ENCODE assay signal across 19 mouse cellular contexts in genomic region chr4:140775876-140776275, GRCm38 (mm10). TPM values are rescaled to one million over a fixed set of nuclear protein-coding genes. Genes with fewer than 3 reads are reported as not detected.
DNase-seq lines count a peak whose midpoint lies in the region; ATAC-seq lines count a peak whose summit lies in the region.
"Had no signal": no experiment of that assay in that cellular context is flagged by ENCODE, and none has a peak within 500 bp of the region (broad histone marks: within the 10 kb centered on the region; RNA-seq: fewer than 3 reads in every experiment).

No protein-coding gene starts in this region.

- no peaks in the 10 kb centered on the region for H3K9me3 ChIP-seq in forebrain, embryonic 15.5 days
- H3K9me3 ChIP-seq: embryonic facial prominence, embryonic 10.5 days; forebrain, embryonic 13.5 days; heart, embryonic 13.5 days; hindbrain, embryonic 15.5 days had no signal

- no peaks in the 10 kb centered on the region for H3K27me3 ChIP-seq in forebrain, embryonic 15.5 days
- H3K27me3 ChIP-seq: forebrain, embryonic 13.5 days; hindbrain, embryonic 15.5 days had no signal

- H3K4me1 ChIP-seq in forebrain, embryonic 15.5 days: no peaks in the 10 kb centered on the region
- H3K4me1 ChIP-seq: forebrain, embryonic 13.5 days; hindbrain, embryonic 15.5 days had no signal

- peak; percentile 26 for DNase-seq in brain, adult 2 months (ENCODE audit: low read depth, low spot score)
- DNase-seq in thymus, adult 18-20 months: peak; percentile 63 to 74
- peak; percentile 80 for DNase-seq in thymus, postnatal 14 days
- DNase-seq in kidney, adult 8-10 months: no peak
- DNase-seq in ovary, postnatal 36 days (ENCODE audit: low spot score): no peak
- DNase-seq: adrenal gland, postnatal 10 days; cerebellum, adult 11-12 months; cerebellum, adult 9-11 months; gastrocnemius, adult 2 months; gastrocnemius, postnatal 25 days; heart, postnatal 36 days had no signal

- H3K4me2 ChIP-seq in forebrain, embryonic 15.5 days (replicated peaks): no peak overlapping the region
- H3K4me2 ChIP-seq: forebrain, embryonic 13.5 days; heart, embryonic 13.5 days; hindbrain, embryonic 15.5 days had no signal

- H3K4me3 ChIP-seq in forebrain, embryonic 15.5 days: no peak overlapping the region
- H3K4me3 ChIP-seq: embryonic facial prominence, embryonic 10.5 days; forebrain, embryonic 13.5 days; gastrocnemius, adult 2 months; heart, embryonic 13.5 days; hindbrain, embryonic 15.5 days had no signal

- H3K27ac ChIP-seq in forebrain, embryonic 15.5 days (replicated peaks): no peak overlapping the region
- H3K27ac ChIP-seq: embryonic facial prominence, embryonic 10.5 days; forebrain, embryonic 13.5 days; gastrocnemius, adult 2 months; heart, embryonic 13.5 days; hindbrain, embryonic 15.5 days had no signal

- H3K36me3 ChIP-seq in forebrain, embryonic 15.5 days: no peaks in the 10 kb centered on the region
- H3K36me3 ChIP-seq: embryonic facial prominence, embryonic 10.5 days; heart, embryonic 13.5 days; hindbrain, embryonic 15.5 days had no signal

- 88% methylated on average over 10 of the region's 10 CpGs for WGBS in forebrain, embryonic 15.5 days

- H3K9ac ChIP-seq in forebrain, embryonic 15.5 days (replicated peaks): no peak overlapping the region
- H3K9ac ChIP-seq: forebrain, embryonic 13.5 days; heart, embryonic 13.5 days; hindbrain, embryonic 15.5 days had no signal

- ATAC-seq in forebrain, embryonic 15.5 days (replicated peaks): no peak
- ATAC-seq: forebrain, embryonic 13.5 days had no signal

RNA-seq across cellular contexts. Expression of gene Padi4, which starts 1.8 kb away (rescaled TPM):
- 0.06 TPM in 1 of 2 replicates, not detected in the other for polyA plus RNA-seq in forebrain, embryonic 15.5 days (2015; fragmentation: Nextera tagmentation; extraction: Ambion mirVana)

RNA-seq across cellular contexts. Expression of gene Padi6, which starts 33.4 kb away (rescaled TPM):
- polyA plus RNA-seq in forebrain, embryonic 15.5 days (2015; fragmentation: Nextera tagmentation; extraction: Ambion mirVana): 0.06 and 0.10 TPM in 2 replicates
- polyA plus RNA-seq: embryonic facial prominence, embryonic 10.5 days; embryonic facial prominence, embryonic 14.5 days; forebrain, embryonic 13.5 days; heart, embryonic 13.5 days; heart, postnatal 0 days; hindbrain, embryonic 11.5 days; hindbrain, embryonic 15.5 days had no signal

RNA-seq across cellular contexts. Expression of gene Padi3, which starts 34.6 kb away (rescaled TPM):
- not detected in 2 replicates for polyA plus RNA-seq in forebrain, embryonic 15.5 days (2015; fragmentation: Nextera tagmentation; extraction: Ambion mirVana)
- polyA plus RNA-seq: forebrain, embryonic 13.5 days; hindbrain, embryonic 11.5 days; hindbrain, embryonic 15.5 days had no signal

Comparison
In these comparisons a context has a peak if more than half of its experiments do, and no peak if none do; other contexts are left out.
1. DNase-seq: peak in brain, adult 2 months (single experiment), thymus, adult 18-20 months (2 of 2) and thymus, postnatal 14 days (single experiment); none in kidney, adult 8-10 months (0 of 2) and ovary, postnatal 36 days (single experiment).